Mouse (Mus musculus) lung, embryonic 16.5 days (tissue): ENCODE measurements around the gene Eif2ak1. TPM values are rescaled to one million over a fixed set of nuclear protein-coding genes. Genes with fewer than 3 reads are reported as not detected.
"Not testable (repeated sequence)": the region's sequence is repeated elsewhere in the genome, so short reads cannot be mapped to it uniquely, and the experiment has no call there.

Experiments
- ATAC-seq: fragments of 200-750 bp; cut with Nextera tagmentation; 2 replicates; pipeline ENCODE4 v1.8.0; 2017; ENCODE audit warnings: low read depth, mild to moderate bottlenecking, moderate library complexity
- H3K27ac ChIP-seq: fragments of 300-500 bp; sonication (generic); 2 replicates; pipeline ENCODE4 v1.5.1; 2014; ENCODE audit warnings: mild to moderate bottlenecking, control low read depth, low read length
- H3K27me3 ChIP-seq: fragments of 300-500 bp; sonication (generic); 2 replicates; pipeline ENCODE4 v1.6.1; 2014; ENCODE audit warnings: low read depth, low read length, mixed read lengths; ENCODE audit not compliant: control insufficient read depth, insufficient read depth
- H3K36me3 ChIP-seq: fragments of 300-500 bp; sonication (generic); 2 replicates; pipeline ENCODE4 v1.6.1; 2014; ENCODE audit warnings: low read length; ENCODE audit not compliant: control insufficient read depth, insufficient read depth
- H3K4me1 ChIP-seq: fragments of 300-500 bp; sonication (generic); replicated peaks from 2 replicates; pipeline ENCODE4 v1.6.1; 2014; ENCODE audit warnings: low read length, mixed read lengths; ENCODE audit not compliant: control insufficient read depth, insufficient read depth
- H3K4me2 ChIP-seq: fragments of 300-500 bp; sonication (generic); 2 replicates; pipeline ENCODE4 v1.6.1; 2014; ENCODE audit warnings: low read depth, low read length, control low read depth
- H3K4me3 ChIP-seq: fragments of 300-500 bp; sonication (generic); 2 replicates; pipeline ENCODE4 v1.5.1; 2014; ENCODE audit warnings: mild to moderate bottlenecking, low read length, control low read depth
- H3K9ac ChIP-seq: fragments of 300-500 bp; sonication (generic); 2 replicates; pipeline ENCODE4 v1.6.1; 2014; ENCODE audit warnings: low read length, control low read depth
- H3K9me3 ChIP-seq: fragments of 300-500 bp; sonication (generic); 2 replicates; pipeline ENCODE4 v1.6.1; 2016; ENCODE audit warnings: low read length; ENCODE audit not compliant: control insufficient read depth
- WGBS: fragments of 180-500 bp; shearing (Covaris S2); extraction: QIAGEN DNeasy Blood & Tissue Kit; methylation state at CpG from one replicate; pipeline ENCODE4 v1.1.7; 2014; 5-methylcytosine and 5-hydroxymethylcytosine counted together
- polyA plus RNA-seq: library from polyadenylated mRNA; unstranded; fragments of >200 nt; fragmentation: Nextera tagmentation; extraction: Ambion mirVana; gene quantifications from 2 replicates; pipeline ENCODE4 v1.2.1, GENCODE M21; 2015

Gene Eif2ak1
- 35.5 and 36.7 TPM in 2 replicates for polyA plus RNA-seq

DNA sequence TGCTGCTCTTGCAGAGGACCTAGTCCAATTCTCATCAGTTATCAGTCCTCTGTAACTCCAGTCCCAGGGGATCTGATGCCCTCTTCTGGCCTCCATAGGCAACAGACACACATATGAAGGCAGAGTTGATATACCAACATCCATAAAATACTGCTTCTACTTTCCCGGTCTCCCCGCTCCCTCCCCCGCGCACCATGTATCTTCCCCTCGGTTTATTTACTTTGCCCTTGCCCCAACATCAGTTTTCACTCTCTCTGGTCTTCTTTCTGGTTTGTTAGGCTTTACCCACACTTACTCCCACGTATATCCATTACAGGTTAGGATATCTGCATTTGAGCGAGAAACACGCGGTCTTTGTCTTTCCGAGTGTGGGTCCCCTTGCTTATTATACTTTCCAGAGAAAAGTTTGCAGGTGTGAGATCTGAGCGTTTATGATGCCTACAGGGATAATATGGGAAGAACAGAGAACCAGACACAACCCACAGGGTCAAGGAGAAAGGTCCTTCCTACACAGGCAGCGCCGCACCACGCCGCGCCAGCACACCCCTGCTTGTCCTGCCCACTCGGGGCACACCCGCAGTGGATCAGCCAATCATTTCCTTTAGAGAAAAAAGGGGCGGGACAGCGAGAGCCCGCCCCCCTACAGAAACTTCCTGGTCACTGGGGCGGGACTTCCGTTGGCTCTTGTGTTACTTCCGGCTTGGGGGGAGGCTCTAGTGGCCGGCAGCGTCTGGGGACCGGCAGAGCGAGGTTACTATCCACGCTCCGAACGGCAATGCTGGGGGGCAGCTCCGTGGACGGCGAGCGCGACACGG is at the start of gene Eif2ak1:
Gene Eif2ak1 (plus strand): TSS at position 673 of the 815 bp plus-strand sequence.
- WGBS = under 1% methylated on average over 35 of the region's 37 CpGs
- no peaks in the 10 kb centered on the region for H3K27me3 ChIP-seq
- H3K9ac ChIP-seq = peak within 1 kb of the TSS; percentile 89
- H3K36me3 ChIP-seq = no peaks in the 10 kb centered on the region
- H3K4me2 ChIP-seq = peak within 1 kb of the TSS; percentile 93
- H3K4me1 ChIP-seq = peaks cover 10% of the 10 kb centered on the region
- no peaks in the 10 kb centered on the region for H3K9me3 ChIP-seq
- H3K4me3 ChIP-seq = peak within 1 kb of the TSS; percentile 96
- ATAC-seq = peak; percentile 100
- H3K27ac ChIP-seq = peak within 1 kb of the TSS; percentile 44

DNA sequence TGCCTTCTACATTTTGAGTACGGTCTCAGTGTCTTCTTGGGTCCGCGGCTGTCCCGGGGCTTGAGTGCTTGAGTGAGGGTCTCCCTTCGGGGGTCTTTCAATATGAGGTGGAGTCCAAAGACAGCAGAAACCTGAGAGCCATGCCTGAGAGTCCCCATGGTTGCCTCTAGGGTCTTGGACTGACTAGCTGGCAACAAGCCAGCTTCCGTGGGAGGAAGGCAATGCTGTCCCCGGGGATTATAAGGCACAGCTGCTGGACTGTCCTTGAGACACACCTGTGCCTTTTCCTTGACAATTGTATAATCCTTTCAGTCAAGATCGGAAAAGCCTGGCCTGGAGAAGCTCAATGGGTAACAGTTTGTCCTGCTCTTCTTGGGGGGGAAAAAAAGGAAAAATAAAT is 35.6 kb upstream of the Eif2ak1 start:
- ATAC-seq = no peak
- Histone ChIP-seq H3K4me1 (no peaks in the 10 kb centered on the region), H3K9ac (no peak overlapping the region), H3K9me3 (no peaks in the 10 kb centered on the region), H3K36me3 (no peaks in the 10 kb centered on the region), H3K4me3 (no peak overlapping the region), H3K4me2 (no peak overlapping the region), H3K27me3 (no peaks in the 10 kb centered on the region), H3K27ac (no peak overlapping the region)
- 78% methylated on average over 7 of the region's 8 CpGs for WGBS

DNA sequence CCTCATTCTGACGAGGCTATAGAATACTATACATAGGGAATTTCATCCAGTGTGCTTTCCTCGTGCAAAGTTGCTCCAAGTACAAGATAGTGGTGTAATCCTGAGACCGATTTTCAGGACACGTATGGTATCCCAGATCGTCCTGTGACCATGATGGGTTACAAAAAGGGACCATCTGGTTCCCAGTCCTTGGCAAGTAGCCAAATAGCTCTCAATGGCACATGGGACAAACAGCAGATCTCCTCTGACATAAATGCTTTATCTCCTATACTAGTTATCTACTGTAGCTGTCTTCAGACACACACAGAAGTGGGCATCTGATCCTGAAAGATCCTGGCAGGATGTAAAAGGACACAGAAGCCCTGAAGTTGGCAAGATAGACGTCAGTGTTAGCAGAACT is 32.2 kb upstream of the Eif2ak1 start:
- Histone ChIP-seq H3K27me3 (no peaks in the 10 kb centered on the region), H3K4me3 (no peak overlapping the region), H3K9me3 (no peaks in the 10 kb centered on the region), H3K36me3 (no peaks in the 10 kb centered on the region), H3K4me2 (no peak overlapping the region), H3K4me1 (no peaks in the 10 kb centered on the region), H3K27ac (no peak overlapping the region), H3K9ac (no peak overlapping the region)
- 76% methylated on average over 6 of the region's 6 CpGs for WGBS
- no peak for ATAC-seq

DNA sequence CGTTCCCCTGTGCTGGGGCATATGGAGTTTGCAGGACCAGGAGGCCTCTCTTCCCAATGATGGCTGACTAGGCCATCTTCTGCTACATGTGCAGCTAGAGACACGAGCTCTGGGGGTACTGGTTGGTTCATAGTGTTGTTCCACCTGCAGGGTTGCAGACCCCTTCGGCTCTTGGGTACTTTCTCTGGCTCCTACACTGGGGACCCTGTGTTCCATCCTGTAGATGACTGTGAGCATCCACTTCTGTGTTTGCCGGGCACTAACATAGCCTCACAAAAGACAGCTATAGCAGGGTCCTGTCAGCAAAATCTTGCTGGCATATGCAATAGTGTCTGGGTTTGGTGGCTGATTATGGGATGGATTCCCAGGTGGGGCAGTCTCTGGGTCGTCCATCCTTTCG is 16.4 kb upstream of the Eif2ak1 start:
- not testable (repeated sequence) for H3K4me3 ChIP-seq, ATAC-seq
- WGBS = 77% methylated on average over 6 of the region's 6 CpGs

GRCm38 (mm10) chr5:143804056-143804765 is 13.4 kb upstream of the Eif2ak1 start:
- ATAC-seq = no peak
- WGBS = 79% methylated on average over 18 of the region's 18 CpGs
- H3K27me3 ChIP-seq = no peaks in the 10 kb centered on the region
- H3K36me3 ChIP-seq = no peaks in the 10 kb centered on the region
- H3K9me3 ChIP-seq = no peaks in the 10 kb centered on the region
- no peaks in the 10 kb centered on the region for H3K4me1 ChIP-seq
- no peak overlapping the region for H3K4me2 ChIP-seq
- no peak overlapping the region for H3K9ac ChIP-seq
- no peak overlapping the region for H3K4me3 ChIP-seq
- H3K27ac ChIP-seq = no peak overlapping the region

More for the DNA sequence above, 16.4 kb upstream of the Eif2ak1 start:
- H3K27ac ChIP-seq, H3K27me3 ChIP-seq, H3K9me3 ChIP-seq, H3K4me2 ChIP-seq, H3K9ac ChIP-seq, H3K36me3 ChIP-seq, H3K4me1 ChIP-seq: not testable (repeated sequence)

DNA sequence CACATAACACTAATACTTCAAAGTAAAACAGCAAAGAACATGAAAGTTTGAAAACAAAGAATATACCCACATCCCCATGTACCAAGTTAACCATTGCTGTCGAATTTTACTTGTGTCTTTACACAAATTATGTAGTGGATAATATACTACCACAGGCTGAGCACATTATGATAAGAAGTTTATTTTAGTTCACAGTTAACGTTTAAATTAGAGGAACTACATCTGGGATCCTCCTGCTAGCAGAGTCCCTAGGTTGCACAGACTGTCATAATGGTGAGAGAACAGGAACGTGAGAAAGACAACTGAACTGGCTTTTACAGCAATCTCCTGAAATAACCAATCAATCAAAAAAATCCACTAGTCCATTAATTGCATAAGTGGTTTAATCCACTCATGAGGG is 10.3 kb upstream of the Eif2ak1 start:
- Histone ChIP-seq H3K27ac (no peak overlapping the region), H3K27me3 (no peaks in the 10 kb centered on the region), H3K4me2 (no peak overlapping the region), H3K36me3 (no peaks in the 10 kb centered on the region), H3K4me1 (no peaks in the 10 kb centered on the region), H3K4me3 (no peak overlapping the region), H3K9me3 (no peaks in the 10 kb centered on the region), H3K9ac (no peak overlapping the region)
- 50% methylated on average over 3 of the region's 3 CpGs for WGBS
- no peak for ATAC-seq

DNA sequence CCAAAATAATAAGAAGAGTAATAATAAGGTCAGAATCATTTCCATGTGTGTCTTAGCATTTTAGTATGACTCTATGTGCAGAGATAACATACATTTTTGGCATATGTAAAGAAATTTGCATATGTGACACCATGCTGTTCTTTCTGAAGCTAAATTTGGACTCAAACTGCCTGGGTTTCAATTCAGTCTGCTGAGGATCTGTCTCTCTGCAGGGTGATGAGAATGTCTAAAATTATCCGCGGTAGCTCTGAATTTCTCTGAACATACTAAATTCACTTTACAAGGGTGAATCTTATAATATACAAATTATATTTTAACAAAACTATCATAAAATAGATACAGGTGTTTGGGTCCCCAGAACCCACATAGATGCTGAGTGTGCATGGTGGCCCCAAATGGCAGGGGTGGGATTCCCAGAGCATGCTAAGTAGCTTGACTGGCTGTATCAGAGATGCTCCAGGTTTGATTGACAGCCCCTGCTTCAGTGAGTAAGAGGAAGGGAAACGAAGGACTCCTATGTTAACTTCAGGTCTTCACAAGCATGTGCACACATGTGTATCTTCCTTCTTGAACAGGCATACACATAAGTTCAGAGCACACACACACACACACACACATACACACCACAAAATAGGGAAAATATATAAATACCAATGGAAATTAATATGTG is 8.0 kb upstream of the Eif2ak1 start:
- no peaks in the 10 kb centered on the region for H3K36me3 ChIP-seq
- H3K27ac ChIP-seq = no peak overlapping the region
- no peak overlapping the region for H3K4me3 ChIP-seq
- no peaks in the 10 kb centered on the region for H3K4me1 ChIP-seq
- no peaks in the 10 kb centered on the region for H3K27me3 ChIP-seq
- no peak overlapping the region for H3K4me2 ChIP-seq
- no peak for ATAC-seq
- H3K9me3 ChIP-seq = no peaks in the 10 kb centered on the region
- H3K9ac ChIP-seq = no peak overlapping the region
- WGBS = 82% methylated on average over 3 of the region's 3 CpGs

DNA sequence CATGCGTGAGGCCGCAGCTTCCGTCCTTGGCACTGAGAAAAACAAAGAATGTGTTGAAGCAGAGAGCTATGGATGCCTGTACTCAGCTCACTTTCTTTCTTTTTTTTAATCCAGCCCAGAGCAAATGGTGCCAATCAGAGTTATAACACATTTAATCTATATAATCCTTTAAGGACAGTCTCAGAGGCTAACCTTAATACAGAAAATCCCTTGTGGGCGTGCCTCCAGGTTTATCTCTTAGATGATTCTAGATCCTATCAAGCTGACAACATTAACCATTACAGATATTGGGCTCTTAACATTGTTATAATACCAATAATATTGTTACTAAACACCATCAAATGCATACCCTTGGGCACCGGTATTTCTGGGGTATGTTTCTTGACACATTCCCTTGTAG is 5.9 kb upstream of the Eif2ak1 start:
- ATAC-seq = no peak
- 77% methylated on average over 5 of the region's 5 CpGs for WGBS
- Histone ChIP-seq H3K4me2 (no peak overlapping the region), H3K36me3 (no peaks in the 10 kb centered on the region), H3K4me3 (no peak overlapping the region), H3K9me3 (no peaks in the 10 kb centered on the region), H3K27ac (no peak overlapping the region), H3K27me3 (no peaks in the 10 kb centered on the region), H3K4me1 (no peaks in the 10 kb centered on the region), H3K9ac (no peak overlapping the region)

DNA sequence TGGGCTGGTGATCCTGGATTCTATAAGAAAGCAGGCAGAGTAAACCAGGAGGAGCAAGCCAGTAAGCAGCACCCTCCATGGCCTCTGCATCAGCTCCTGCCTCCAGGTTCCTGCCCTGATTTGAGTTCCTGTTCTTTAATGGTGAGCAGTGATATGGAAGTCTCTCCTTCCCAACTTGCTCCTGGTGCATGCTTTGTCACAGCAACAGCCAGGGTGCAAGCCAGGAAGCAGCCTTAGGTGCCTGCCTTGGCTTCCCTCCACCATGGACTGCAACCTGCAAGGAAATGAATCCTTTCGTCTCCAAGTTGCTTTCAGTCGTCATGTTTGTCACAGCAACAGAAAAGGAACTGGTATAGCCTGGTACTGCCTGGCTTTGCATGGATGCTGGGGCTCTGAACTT is 3.0 kb upstream of the Eif2ak1 start:
- no peaks in the 10 kb centered on the region for H3K27me3 ChIP-seq
- ATAC-seq = no peak
- no peaks in the 10 kb centered on the region for H3K9me3 ChIP-seq
- H3K9ac ChIP-seq = no peak overlapping the region
- 73% methylated on average over 2 of the region's 2 CpGs for WGBS
- no peak overlapping the region for H3K27ac ChIP-seq
- peaks cover 10% of the 10 kb centered on the region for H3K4me1 ChIP-seq
- H3K36me3 ChIP-seq = no peaks in the 10 kb centered on the region
- no peak overlapping the region for H3K4me3 ChIP-seq
- no peak overlapping the region for H3K4me2 ChIP-seq
